Mouse (Mus musculus) layer of hippocampus, adult 9-10 months (tissue): ENCODE measurements at regions not wholly inside any gene's neighbourhood (a gene's known extent, or its start where the extent isn't known, plus 50 kb on each side); places are given as distances from the start of the nearest gene placed in this dataset.

Source experiments
- DNase-seq: peaks from one replicate; pipeline ENCODE4 v3.0.0; 2022; ENCODE audit warnings: low spot score

DNA sequence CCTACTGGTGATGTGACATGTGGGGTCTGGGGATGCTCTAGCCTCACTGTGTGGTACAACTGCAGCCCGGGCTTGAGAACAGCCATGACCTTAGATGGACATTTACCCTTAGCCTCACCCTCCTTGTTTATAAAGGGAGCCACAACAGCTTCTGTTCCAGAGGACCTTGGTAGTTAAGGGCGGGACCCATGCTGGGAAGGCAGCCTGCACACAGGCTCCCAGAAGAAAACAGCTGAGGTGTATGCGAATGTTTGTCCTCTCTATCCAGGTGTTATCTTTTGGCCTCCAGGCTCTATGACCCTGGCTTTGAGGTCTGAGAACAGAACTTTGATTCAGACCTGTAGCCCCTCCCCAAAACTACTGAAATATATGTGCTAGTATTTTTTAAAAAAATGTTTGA lies 102.1 kb upstream of the Mki67 start:
- DNase-seq = no peak

DNA sequence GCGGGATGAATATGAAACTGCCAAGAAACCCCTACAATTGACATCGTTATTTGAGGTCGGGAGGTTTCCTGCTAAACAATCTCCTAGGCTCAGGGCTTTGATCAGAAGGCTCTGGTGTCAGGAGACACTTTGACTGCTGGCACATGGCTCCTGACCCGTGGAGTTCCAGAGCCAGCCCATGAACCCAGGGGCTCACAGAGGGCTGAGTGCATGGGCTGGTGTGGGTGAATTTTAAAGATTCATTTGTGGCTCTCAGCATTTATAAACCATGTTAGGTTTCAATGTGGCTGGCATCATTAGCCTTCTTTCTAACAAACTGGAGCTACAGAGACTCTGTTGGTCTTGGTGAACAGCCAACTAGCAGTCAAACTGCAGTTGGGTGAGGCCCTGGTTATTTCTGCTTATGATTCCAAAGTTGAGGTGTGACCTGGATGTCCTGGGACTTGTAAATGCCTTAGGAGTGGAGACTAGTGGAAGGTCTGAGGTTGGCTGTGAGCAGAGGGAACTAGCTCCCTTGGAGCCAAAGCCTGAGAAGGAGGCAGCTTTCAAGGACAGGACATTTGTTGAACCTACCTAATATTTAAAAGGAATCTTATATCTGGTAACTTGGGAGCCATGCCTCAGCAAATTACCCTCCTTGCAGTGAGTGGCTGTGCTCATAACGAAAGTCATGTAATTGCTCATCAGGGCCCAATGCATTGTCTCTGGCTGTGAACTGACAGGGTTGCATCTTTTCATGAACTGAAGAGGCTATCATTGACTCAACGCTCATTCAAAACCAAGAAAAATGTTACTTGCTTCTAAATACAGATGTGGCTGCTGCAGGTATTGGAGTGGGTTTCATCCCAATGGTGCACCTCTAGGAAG lies 108.0 kb upstream of the Mki67 start:
- no peak for DNase-seq

DNA sequence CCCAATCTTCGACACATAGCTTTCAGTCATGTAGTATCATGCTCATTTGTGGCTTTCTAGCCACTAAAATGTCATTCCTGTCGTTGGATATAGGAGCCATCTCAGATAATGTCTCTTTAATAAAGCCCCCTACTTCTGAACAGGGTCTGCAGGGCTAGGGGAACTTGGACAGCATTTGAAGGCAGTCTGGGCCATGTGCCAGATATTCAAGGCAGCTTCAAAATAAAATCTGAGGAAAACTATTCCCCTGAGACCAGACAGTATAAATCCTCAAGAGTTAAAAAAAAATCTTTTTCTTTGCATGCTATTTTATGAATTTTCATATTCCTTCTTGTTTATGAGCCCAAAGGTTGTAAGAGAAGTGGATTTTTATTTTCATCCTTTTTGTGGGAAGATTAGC lies 113.1 kb upstream of the Mki67 start:
- no peak for DNase-seq

DNA sequence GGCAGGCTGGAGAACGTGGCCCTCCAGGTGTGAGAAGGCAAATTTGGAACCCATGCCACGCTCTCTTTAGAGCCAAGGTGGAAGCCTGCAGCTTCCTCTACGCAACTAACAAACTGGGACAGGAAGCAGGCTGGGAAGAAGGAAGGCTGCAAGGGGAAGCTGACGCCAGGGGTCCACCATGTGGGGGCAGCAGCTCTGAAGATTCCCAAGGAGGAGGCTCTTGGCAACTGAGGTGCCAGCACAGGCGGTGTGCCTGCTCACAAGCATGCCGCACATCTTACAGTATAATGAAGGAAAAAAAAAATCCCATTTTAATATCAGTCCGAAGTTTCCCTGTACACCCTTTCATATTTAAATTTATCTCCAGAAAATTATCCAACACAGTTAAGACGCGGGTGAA lies 117.3 kb upstream of the Mki67 start:
- DNase-seq = no peak

DNA sequence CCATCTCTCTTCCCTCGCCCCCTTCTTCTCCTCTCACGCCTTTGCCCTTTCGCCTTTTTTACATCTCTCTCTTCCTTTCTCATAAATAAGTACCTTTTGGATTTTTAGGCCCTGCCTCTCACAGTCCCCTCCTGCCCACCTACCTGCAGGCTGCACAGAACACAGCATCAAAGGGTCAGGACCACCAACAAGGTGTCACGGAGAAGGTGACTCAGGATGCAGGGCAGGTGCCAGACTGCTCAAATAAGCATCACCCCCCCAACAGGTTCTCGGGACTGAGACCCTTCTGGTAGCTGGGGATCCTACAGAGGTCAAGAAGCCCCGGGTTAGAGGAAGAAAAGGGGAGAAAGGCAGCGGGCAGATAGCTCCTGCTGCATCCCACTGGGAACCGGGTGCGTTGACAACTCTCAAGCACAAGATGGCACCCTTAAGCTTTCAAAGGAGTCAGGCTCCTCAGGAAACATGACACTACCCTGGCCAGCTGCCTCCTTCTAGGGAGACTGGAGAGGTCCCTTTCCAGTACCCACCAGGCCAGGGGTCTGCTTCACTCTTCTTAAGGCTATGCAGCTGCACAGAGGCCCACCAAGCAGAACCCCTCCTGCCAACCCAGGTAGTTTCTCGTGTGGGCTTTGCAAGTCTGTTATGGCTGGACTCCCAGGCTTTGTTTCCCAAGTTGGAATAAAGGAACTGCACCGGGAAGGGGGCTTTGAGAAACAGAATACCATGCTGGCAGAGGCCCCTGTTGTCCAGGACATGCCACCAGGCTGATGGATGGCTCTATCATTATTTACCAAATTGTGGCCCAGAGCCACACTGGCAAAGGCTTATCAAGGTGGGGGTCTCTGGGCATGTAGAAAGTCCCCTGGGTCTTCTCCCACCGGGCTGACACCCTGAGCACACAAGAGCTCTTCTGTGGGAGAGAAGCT lies 120.9 kb upstream of the Mki67 start:
- peak; percentile 65 for DNase-seq

DNA sequence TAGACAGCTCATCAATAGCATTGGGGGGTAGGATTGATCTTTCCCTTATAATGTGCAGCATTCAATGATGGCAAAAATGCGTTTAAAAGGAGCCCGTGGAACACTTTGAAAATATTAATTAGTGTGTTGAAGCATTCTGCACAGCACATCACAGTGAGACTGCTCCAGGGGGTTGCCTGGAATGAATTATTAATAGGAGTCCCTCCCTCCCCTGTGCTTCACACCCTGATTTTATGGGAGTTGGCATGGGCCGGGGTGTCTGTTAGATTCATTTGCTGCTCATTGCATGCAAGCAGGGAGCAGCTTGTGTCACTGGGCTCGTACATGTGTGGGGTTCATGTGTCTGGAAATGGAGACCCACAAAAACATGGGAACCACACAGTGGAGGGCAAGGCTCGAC lies 127.9 kb upstream of the Mki67 start:
- DNase-seq = no peak

DNA sequence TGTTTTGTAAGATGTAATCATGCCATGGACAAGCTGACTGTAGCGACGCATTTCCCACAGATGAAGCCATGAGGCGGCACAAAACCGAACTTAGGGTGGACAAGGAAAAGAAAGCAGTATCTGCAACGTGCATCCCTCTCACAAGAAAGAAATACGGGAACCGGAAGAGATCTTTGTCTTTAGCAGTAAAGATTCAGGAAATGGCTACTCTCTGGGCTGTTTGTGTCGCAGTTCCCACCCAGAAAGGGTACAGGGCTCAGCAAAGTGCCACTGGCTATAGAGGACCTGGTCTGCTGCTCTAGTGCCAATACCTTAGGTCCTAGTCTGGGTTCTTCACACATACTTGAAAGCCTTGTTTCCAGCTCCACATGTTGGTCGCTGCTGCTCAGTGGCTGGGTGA lies 131.1 kb upstream of the Mki67 start:
- no peak for DNase-seq

DNA sequence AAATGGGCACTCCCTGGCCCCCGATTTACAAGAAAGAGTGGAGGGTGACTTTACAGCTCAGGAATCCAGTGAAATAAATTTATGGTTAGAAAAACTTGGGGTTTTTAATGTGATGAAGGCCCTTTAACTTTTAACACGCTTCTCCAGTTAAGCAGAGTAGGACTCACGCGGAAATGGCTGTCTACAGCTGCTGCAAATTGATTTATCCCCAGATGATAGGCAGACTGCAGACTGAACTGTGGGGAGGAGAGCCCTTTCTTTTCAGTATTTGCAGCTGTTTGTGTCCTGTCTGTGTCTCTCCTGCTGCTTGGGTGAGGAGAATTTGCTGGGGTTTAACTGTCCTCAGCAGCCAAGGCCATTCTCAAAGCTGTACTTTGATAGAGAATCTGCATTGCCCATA lies 132.0 kb upstream of the Mki67 start:
- DNase-seq = no peak

DNA sequence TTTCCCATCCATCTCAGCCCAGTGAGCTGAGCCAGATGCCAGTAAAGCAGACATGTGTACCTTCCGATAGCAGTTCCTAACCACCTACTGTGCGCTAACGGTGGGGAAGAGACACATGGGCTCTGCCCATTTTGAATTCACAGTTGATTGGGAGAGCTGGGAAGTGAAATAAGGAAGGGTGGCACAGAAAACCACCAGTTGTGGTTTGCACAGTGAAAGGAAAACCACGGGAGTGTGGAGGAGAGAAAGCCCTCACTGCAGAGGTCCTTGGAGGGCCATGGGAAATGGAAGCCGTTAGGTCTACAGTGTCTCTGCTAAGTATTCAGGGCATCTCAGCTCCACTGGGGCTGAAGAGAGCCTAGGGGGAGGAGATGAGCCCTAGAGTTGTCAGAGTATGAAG lies 132.7 kb upstream of the Mki67 start:
- no peak for DNase-seq

DNA sequence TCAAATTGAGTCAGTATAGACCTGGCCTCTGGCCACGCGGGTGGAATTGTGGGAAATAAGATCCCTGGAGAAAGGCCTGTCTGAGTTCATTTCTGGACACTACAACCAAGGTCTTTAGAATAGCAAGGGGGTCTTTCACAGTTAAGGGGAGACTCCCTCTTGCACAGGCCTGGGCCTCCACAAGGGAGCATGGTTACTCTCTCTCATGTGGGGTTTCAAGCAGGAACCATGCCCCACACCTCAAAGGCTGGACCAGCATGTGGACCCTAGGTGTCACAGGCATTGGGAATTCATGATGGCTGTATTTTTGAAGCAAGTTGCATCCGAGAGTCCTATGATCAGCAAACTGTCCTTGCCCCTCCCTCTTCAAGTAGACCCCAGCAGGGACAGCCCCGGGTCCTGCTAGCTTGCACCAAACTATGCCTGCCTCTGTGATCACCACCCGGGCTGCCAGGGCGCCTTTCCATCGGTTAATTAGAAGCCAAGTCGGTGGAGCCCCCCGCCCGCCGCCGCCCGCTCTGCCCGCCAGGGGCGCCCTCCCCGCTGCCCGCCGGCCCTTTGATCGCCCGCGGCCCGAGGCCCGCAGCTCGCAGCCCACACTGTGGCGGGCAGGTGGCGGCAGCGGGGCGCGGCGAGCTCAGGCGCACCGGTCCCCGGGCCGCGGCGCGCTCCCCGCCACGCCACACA lies 137.1 kb upstream of the Mki67 start:
- DNase-seq = no peak

DNA sequence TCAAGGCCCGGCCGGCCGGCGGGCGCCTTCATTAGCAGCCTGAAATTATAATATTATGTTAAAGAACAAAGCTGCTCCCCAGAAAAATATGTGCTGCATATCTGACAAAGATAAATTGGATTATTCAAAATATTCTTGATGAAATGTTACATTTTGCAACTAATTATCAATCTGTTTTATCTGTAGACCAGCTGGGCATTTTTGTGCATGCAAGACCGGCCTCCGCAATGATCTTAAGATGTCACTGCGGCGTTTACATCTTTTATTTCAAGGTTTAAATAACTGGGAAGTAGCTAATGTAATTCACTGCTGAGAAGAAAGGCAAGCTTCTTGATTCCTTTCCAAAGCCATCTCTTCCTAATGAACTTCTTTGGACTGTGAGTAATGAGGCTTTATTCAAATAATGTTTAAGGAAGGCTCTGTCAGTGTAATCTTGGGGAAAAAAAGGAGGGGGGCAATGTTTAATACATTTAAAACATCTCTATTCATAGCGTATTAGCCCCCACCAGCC lies 137.7 kb upstream of the Mki67 start:
- no peak for DNase-seq

DNA sequence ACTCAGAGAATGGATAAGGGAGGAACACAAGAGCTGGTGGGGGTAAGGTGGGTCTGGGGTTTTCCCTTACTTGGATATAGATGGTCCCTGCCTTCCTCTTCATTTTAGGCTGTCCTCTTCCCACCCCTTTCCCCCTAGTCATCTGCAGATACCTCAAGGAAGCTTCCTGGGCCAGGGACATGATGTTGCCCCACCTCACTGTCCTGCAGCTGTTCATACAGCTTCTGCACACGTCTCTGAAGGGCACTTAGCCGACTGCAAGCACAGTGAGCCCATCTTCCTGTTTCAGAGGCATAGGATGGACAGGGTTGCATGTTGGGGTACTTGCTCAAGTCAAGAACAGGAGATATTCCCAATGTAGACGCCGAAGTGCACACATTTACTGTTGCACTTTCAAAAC lies 144.1 kb upstream of the Mki67 start:
- no peak for DNase-seq

DNA sequence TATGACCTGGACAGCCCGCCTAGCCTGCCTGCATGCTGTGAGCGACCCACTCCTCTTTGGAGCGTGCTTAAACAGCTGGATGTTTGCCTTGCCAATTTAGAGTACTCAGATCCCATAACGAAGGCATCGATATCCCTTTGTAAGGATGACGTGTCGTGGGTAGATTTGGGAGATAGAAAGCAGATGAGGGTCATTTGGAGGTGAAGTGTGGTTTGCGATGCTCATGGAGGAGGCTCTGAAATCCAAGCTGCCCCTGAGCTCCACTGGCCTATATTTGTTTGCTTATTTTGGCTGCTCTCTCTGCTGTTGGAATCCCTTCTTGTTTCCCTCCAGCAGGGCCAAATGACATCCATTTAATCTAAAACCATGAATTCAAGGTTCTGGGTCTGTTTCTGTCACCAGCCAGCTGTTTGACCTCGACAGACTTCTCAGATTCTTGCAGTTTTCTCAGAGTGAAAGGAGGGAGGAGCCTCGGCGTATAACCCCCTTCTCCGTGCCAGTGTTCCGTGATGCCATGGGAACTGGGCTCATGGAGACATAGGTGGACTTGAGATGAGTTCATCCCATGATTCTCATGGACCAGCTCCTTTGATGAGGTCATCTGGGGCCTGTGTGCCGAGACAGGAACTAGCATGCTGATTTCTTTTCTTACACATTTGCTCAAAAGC lies 144.7 kb upstream of the Mki67 start:
- no peak for DNase-seq

DNA sequence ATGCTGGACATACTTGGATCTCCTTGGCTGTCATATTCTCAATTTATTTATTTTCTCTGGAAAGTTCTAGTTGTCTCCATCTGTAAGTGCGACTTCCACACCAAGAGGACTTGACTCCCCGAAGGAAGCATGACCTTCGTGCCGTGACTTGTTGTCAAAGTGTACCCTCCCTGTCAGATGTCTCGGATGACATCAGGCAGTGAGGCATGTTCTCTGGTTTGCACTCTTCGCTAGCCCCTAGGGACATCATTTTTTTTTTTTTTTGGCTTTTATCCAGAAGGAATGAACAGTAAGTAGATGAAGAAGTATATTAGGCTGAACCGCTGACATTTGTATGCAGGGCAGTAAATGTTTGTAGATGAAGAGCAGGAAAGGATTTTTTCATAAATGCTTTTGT lies 145.2 kb upstream of the Mki67 start:
- no peak for DNase-seq

DNA sequence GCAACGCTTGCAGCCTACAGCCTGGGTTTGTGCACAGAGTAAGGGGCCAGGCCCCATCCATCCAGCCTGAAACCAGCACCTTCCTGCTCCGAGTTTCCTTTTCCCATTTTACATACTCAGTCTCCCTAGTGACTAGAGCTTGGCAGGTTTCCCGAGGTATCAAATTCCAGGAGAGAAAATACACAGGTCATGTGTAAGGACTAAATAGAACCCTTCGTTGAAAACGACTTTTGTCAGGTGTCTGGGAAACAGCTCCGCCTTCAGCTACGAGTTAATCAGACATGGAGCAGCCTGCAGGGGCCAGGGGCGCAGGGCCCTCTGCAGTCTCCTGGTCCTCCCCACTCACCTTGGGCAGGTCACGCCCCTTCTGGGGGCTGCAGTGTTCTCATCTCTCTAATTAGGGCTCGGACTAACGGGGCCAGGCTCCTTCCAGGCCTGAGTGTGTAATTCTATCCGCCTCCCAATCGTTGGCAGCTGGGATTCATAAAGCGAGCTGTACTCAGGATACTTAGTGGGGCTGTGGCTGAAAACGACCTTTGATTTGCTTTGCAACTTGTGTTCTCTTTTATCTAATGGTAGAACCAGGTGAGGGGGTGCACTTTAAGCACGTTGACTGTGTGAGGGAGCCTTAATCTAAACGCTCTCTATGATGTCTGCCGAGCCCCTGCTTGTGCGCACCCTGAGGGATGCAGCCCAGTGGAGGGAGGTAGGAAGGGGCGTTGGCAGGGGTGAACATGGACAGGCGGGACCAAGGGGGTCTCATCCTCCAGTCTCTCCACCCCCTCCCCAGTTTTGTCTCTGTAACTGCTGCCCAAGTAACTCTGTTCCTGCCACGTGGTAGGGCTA lies 147.6 kb upstream of the Mki67 start:
- no peak for DNase-seq

DNA sequence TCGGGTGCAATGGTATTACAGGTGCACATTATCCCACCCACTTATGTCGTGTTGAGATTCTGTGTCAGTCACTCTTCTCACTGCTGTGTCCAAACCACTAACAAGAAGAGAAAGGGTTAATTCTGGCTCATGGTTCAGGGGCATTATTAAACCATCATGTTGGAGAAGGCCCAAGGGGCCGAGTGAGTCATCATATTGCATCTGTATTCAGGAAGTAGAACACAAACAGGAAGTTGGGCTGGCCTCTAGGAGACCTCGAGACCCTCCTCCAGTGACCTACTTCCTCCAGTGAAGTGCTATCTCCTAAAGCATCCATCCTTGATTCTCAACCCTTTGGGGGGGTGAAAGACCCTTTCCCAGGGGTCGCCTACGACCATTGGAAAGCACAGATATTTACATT lies 154.8 kb upstream of the Mki67 start:
- DNase-seq = no peak

DNA sequence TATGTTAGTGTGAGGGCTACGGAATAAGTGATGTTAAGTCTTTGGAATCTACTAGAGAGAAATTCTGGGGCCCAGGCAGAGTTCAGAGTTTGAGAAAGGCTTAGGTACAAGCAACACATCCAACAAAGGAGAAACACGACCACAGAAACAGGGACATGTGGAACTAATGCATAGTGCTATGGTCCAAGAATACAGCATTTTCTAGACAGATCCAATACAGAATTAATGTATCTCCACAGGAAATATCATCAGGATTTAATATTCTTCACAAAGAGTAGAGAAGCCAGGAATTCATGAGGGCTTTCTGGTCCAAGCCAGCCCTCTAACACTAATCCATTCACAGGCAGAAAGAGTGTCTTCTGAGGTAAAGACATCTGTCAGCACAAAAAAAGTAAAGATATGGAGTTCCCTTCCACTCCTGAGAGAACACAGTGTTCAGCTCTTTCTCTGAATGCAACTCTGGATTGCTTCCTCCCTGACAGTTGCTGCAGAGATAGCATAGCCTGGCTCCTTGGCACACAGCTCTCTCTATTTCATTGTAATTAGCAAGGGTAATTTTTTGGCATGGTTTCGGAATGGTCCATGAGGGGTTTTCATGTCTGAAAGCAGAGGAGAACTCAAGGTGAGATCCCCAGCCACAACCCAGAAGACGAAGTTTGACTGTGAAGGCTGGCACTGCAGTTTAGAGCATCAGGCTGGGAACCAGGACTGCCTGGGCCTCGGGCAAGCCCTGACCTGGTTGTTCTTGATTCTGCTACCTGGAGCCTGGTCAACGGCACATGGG lies 161.1 kb upstream of the Mki67 start:
- no peak for DNase-seq

DNA sequence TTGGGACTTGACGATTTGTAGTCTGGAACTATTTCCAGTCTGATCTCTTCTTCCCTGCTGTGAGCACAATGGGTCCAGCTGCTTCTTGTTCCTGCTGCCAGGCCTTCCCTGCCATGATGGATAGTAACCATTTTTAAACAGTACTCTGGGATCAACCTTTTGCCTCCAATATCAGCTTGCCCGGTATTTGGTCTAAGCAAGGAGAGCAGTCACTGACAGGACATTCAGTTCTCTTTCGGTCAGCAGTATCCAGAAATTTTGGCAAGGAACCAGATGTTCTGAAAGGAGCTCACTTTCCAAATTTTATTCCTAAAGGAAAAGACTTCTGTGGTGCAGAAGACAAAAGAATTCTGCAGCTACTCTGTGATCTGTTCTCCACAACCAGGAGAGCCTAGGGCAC lies 162.6 kb upstream of the Mki67 start:
- no peak for DNase-seq

DNA sequence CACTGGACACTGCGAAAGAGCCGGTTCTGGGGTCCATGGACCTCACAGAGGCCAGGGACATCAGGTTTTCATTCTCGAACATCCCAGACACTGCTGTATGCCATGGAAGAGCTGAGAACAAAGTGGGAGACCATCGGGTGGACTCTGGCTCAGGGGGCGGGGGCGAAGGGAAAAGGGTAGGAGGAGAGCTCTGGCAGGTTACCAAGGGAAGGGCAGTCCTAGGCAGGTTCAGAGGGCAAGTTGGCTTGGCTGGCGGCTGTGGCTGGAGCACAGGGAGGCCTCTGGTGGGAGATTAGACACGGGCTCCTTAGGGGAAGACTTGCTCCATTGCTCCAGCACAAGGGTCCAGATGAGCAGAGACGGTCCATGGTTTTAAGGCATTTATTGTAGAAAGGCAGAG lies 164.3 kb upstream of the Mki67 start:
- DNase-seq = no peak

DNA sequence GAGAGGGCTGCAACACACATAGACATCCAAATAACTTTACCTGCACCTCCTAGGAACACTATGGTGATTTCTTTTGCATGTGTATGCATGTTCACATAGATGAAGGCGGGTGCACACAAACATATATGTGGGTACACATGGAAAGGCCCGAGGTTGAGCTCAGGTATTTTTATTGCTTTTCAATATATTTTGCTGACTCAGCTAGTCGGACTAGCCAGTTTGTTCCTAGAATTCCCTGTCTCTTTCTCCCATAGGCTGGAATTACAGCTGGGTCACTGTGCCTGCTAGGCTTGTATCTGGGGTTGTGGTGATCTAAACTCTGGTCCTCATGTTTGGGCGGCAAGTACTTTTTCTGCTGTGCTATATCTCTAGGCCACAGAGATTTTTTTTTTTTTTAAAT lies 166.1 kb upstream of the Mki67 start:
- no peak for DNase-seq
